Mouse (Mus musculus): ENCODE measurements around the gene Psmc3ip. TPM values are rescaled to one million over a fixed set of nuclear protein-coding genes. Genes with fewer than 3 reads are reported as not detected.
"Not testable (repeated sequence)": the region's sequence is repeated elsewhere in the genome, so short reads cannot be mapped to it uniquely, and the experiment has no call there.

Gene Psmc3ip
- total RNA-seq (2021) = 1 to 10 TPM; 2.1 to 3.1 TPM

DNA sequence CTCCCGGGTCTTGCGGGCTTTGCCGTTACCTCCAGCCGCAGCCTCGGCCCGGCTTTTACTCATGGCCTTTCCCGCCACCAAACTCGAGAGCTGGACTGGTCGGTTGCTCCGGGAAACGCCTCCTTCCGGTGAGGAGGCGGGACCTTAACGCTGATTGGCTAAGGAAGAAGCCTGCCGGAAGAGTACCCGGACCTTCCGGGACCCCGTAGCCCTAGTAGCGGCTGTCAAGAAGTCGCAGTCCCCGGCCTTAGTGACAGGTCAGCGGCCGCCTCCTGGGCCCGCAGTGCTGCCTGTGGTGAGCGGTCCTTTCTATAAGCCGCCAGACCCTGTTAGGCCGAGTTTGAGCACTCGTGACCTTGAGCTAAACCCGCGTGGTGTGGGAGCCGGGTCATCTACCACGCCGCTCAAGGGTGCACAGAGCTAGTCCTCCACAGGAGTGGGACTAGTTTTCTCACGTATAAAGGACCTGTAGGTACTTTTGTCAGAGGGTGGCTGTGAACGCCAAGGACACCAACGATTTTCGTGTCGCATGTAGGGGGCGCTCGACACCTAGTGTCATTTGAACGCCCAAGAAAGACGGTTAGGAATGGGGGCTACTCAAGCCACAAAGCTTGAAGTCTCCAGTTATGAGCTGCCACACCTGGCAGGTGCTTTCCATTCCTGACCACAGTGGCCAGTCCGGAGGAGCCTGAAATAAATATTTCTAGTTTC lies at the start of gene Psmc3ip:
TSS of gene Psmc3ip (minus strand) at position 123 of the 711 bp plus-strand sequence.
- peak; percentile 92 to 93 for DNase-seq (ENCODE audit: low spot score in 2 of 2)
- intact Hi-C loops (cut with DNase I) = loop anchor here (2.0 kb wide), 1 partner anchor 81 kb away; no protein-coding TSS in a partner anchor

DNA sequence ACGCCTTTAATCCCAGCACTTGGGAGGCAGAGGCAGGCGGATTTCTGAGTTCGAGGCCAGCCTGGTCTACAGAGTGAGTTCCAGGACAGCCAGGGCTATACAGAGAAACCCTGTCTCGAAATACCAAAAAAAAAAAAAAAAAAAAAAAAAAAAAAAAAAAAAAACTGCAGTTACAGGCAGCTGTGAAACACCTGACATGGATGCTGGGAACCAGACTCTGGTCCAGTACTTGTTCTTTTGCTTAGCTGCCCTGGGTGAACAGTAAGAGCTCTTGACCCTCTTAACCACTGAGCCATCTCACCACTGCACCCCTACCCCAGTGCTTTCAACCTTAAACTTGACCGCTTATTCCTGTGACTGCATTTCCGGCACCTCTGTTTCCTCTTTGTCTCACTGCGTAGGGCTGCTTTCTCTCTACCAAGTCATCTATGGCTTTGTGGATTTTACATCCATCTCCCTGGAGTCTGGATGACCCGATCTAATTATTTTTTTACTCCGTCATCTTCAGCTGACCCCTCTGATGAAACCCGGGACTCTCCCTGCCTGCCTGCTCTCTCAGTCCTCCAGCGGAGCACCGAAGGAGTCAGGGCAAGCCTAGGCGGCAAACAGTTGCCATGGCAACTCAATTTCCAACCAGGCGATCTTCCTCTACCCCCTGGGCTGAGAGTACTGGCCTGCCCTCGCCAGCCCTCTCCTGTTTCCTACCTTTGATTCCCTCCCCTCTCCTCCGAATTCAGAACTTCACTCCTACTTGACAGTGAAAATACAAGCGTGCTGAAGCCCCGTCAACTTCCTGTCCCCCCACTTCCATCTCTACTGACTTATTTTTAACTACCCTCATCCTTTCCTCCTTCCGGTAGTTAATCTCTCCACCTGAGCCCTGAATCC lies 48.3 kb upstream of the Psmc3ip start:
- peak in 1 of 2 experiments; percentile 42 for DNase-seq (ENCODE audit: low spot score in 2 of 2)
- intact Hi-C loops (cut with DNase I) = no loop called here

DNA sequence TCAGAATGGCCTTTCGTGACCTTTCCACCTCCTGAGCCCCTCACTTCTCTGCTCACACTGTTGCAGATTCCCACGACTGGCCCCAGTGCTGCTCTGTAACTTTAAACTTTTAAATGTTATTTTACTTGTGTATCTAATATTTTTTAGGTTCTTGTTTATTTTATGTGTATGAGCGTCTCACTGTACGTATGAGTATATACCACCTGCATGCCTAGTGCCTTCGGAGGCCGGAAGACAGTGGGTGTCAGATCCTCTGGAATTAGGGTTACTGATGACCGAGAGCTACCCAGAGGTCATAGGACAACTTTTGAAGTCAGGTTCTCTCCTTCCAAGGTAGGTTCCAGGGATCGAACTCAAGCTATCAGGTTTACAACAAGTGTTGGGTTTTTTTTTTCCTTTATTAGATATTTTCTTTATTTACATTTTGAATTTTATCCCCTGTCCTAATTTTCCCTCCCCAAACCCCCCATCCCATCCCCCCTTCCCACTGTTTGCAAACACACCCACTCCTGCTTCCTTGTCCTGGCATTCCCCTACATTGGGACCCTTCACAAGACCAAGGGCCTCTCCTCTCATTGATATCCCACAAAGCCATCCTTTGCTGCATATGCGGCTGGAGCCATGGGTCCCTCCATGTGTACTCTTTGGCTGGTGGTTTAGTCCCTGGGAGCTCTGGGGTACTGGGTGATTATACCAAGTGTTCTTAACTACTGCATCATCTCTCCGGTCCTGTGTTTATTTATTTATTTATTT lies 47.2 kb upstream of the Psmc3ip start:
- DNase-seq (ENCODE audit: low spot score in 2 of 2) = no peak
- intact Hi-C loops (cut with DNase I) = no loop called here

DNA sequence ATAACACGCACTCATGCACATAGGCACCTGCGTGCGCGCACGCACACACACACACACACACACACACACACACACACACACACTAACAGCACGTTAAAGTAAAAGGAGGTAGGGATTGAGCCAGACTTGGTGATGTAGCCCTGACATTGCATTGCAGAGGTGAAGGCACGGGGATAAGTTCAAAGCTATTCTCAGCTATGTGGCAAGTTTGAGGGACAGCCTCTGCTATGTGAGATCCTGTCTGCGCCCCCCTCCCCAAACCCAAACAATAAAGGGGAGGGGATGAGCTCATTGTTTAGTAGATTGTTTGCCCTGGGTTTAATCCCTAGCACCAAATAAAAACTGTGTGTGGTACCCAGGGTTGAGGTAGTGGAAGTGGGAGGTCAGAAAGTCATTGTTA lies 45.9 kb upstream of the Psmc3ip start:
- DNase-seq (ENCODE audit: low spot score in 2 of 2) = no peak
- intact Hi-C loops (cut with DNase I) = no loop called here

DNA sequence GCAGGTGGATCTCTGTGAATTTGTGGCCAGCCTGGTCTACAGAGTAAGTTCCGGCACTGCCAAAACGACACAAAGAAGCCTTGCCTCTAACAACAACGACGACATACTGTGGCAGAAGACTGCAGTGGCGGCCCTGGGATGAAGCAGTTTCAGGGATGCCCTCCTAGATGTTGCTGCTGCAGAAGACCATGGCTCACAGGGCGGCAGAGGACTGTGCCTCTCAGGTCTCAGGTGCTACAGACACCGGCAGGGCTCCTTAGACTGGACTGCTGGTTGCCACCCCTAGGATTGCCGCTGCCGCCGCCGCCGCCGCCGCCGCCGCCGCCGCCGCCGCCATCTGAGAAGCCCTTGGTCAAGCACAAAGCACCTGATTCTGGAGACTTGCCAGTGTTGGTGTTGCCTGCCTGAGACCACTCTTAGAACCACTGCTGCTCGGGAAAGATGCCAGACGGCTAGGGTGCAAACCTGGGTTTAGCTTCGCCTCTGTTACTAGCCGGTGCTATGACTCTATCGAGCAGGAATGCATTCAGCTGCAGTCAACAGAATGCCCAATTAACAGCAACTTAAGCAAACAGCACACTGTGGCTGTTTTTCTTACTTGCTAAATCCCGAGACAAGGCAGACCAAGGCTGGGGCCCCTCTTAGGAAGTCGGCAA lies 45.1 kb upstream of the Psmc3ip start:
- intact Hi-C loops (cut with DNase I) = no loop called here
- DNase-seq (ENCODE audit: low spot score in 2 of 2) = no peak

DNA sequence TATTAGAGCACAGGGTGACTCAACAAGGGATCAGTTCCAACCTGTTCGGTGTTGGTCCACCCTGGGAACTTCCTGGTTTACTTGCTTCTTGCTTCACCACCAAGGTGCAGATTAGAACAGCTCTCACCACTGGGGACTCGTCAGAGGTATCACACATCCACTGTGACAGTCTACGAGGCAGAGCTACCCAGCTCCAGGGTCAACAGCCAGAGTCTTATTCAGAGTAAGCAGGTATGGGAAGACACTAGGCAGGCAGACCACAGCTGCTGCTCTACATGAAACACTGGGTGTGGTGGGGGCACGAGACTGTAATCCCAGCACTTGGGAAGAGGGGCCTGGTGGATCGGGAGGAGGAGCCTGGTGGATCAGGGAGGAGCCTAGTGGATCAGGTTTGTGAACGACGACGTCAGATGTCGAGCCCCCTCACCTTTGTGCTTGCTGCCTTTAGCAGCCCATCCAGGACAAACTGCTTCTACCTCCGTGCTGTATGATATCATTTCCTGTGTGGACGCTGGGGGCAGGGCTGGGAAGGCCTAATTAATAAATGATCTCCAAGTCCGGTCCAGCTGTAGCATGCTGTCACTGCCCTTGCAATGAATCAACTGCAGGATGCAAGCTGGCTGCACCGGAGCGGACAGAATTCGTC lies 43.4 kb upstream of the Psmc3ip start:
- no peak for DNase-seq (ENCODE audit: low spot score in 2 of 2)
- intact Hi-C loops (cut with DNase I) = no loop called here

DNA sequence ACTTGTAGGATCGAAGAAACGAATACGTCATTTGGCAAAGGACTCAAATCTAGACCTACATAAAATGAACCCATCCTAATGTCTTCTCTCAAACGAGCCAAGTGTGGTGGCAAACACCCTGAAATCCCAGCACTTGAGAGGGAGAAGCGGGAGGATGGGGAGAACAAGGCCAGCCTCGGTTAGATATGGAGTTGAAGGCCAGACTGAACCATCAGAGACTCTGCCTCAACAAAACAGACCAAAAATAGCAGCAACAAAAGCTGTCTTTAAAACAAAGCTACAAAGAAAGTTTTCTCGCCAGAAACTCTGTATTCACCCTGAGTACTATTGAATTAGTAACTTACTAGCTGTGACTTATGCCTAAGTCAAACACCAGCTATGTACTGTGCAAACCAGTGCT lies 41.8 kb upstream of the Psmc3ip start:
- intact Hi-C loops (cut with DNase I) = no loop called here
- DNase-seq (ENCODE audit: low spot score in 2 of 2) = no peak

DNA sequence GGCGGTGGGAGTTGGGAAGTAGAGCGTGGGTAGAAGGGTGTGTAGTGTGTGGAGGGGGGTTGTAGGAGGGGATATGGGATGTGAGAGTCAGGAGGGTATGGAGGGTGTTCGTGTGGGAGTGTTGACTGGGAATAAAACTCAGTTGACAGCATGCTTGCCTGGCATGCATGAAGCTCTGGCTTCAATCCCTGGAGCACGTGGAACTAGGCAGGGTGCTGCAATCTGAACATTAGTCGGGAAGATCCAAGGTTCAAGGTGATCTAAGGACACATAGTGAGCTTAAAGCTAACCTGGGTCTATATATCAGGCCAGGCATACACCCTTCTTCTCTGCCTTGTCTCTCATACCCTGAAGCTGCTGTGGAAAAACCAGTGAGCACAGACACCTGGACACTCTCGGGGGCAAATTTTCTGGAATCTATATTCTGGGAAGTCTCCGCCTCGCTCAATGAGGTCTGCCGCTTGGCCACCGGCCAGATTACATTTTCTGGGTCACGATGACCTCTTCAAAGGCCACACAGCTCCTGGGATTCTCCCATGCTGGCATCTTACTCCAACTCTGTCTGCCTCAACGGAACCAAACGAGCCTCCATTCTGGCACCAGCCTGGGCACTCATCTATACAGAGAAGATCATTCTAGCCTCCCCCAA lies 39.1 kb upstream of the Psmc3ip start:
- intact Hi-C loops (cut with DNase I) = no loop called here
- no peak for DNase-seq (ENCODE audit: low spot score in 2 of 2)

DNA sequence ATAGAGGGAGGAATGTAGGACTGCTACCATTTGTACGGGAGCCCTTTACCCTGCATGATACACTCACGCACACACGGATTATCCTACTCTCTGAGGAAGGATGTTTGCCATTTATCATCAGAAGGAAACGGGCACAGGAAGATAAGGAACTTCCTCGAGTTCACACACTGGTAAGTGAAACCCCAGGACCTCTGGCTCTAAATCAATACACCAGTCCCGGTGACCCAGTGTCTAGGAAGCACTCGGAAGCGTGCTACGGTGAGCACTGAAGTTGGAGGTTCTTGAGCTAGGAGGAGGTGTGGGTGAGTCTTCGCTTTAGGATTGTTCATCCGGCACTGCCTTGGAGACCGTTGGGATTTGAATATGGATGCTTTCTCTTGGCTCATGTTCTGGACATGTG lies 37.8 kb upstream of the Psmc3ip start:
- no peak for DNase-seq (ENCODE audit: low spot score in 2 of 2)
- intact Hi-C loops (cut with DNase I) = no loop called here

DNA sequence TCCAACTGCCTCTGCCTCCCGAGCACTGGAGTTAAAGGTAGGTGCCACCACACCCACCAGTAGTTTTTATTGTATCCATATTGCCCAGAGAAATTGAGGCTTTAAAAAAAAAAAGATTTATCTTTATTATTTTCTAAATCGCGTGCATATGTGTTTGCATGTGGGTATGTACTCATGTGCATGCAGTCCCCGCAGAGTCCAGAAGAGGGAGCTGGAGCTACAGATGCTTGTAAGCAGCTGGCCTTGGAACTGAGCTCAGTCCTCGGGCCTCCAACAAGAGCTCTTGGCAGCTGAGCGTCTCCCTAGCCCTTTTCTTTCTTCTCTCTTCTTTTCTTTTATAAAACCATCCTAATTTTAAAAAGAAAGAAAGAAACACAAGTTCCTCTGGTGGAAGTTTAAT lies 36.5 kb upstream of the Psmc3ip start:
- intact Hi-C loops (cut with DNase I) = no loop called here
- no peak for DNase-seq (ENCODE audit: low spot score in 2 of 2)

DNA sequence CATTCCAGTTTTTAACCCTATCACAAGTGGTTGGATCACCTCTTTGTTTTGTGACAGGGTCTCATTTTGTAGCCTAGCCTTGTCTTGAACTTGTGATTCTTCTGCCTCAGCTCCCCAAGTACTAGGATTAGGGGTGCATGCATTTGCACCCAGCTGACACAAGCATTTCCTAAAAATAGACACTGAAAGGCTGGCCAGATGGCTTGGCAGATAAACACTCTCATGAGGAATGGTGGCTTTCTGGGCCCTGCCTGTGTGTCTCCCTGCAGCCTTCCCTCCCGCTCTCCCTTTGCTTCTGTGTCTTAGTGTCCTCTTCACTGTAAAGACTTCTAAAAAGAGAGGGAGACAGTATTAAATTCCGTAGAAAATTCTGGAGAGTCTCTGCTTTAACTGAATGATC lies 36.0 kb upstream of the Psmc3ip start:
- no peak for DNase-seq (ENCODE audit: low spot score in 2 of 2)
- intact Hi-C loops (cut with DNase I) = no loop called here

DNA sequence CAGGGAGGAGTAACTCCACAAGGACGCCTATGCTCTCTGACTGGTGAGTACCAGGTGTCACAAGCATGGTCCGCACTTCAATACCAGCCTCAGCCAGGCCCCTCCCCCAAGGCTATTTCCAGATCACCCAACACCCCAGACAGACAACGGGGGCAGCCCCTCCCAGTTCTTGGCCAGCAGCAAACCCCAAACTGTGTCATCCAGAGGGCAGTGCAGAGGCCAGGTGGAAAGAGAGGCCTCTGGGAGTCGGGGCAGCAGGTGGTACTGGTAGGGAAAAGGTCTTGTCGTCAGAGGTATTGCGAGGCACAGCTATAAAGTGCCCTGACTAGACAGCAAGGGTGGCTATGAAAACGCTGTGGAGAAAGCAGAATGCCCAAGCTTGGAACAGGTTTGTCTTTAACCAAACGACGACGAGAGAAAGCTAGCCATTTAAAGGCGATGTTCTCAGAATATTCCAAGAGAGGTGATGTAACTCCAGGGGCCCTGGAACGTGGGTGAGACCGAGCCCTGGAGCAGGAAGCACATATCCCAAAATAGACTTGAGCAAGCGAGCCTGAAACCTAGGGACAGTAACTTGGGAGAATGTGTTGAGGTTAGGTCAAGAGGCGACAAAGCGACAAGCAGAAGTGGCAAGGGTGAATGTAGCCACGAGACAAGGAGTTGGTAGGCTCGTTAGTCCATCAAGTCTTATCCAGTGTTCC lies 35.0 kb upstream of the Psmc3ip start:
- intact Hi-C loops (cut with DNase I) = no loop called here

DNA sequence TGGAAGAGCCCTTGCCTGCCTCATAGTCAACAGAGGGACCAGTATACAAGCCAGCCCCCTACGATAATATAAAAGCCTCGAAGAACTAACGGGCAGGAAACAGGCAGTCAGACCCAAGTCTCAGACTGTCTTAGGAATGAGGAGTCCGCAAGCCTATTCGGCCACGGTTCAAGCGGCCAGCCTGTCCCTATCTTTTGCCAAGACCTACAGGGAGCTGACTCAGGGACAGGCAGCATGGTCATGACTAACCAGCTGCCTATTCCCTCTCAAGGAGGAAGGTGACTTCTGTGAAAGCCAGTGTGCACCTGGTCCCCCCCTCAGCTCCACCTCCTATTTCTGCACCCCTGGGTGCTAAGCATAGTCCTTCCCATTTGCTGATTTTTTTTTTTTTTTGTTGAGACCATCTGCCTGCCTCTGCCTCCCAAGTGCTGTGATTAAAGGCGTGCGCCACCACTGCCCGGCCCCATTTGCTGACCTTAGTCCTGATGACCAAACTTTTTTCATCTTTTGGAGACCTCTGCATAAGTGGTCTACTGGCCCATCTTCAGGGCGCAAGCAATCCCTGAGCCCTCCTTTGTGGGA lies 33.9 kb upstream of the Psmc3ip start:
- no peak for DNase-seq (ENCODE audit: low spot score in 2 of 2)
- intact Hi-C loops (cut with DNase I) = no loop called here

More for the DNA sequence above, 35.0 kb upstream of the Psmc3ip start:
- DNase-seq (ENCODE audit: low spot score in 2 of 2) = no peak

DNA sequence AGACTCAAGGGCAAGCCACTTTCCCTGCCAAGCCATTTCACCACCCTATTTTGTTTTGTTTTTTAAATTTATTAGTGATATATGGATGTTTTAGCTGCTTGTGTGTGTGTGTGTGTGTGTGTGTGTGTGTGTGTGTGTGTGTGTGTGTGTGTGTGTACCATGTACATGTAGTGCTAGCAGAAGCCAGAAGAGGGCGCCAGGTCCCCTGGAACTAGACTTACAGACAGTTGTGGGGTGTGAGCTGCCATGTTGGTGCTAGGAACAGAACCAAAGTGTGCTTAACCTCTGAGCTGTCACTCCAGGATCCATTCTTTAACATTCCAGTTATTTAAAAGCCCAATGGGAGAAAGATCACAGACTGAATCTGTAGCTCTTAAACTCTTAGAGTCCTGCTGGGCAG lies 31.8 kb upstream of the Psmc3ip start:
- DNase-seq (ENCODE audit: low spot score in 2 of 2) = no peak
- intact Hi-C loops (cut with DNase I) = no loop called here

DNA sequence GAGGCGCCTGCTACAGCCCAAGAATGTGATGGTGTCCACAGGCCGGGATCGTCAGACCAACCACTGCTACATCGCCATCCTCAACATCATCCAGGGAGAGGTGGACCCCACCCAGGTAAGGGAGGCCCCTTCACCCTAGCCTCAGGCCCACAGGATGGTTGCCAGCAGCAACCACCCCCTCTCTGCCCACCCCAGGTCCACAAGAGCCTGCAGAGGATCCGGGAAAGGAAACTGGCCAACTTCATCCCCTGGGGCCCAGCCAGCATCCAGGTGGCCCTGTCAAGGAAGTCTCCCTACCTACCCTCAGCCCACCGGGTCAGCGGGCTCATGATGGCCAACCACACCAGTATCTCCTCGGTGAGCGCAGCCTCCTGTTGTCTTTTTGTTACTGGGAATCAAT lies 29.8 kb upstream of the Psmc3ip start:
- intact Hi-C loops (cut with DNase I); DNase-seq (ENCODE audit: low spot score in 2 of 2): not testable (repeated sequence)

DNA sequence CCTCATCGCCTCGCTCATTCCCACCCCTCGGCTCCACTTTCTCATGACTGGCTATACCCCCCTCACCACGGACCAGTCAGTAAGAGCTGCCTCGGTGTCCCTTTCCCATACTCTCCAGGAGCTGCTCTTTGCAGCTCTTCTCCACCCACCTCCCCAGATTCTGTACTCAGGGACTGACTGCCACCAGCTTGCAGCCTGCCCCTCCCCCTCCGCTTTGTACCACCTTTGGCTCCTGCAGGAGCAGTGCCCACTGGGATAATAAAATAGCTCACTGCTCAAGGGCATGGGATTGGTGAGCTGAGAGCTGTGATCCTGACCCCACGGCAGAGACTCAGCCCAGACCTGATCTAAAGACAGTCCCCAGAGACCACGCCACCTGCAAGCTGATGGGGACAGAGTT lies 29.3 kb upstream of the Psmc3ip start:
- intact Hi-C loops (cut with DNase I); DNase-seq (ENCODE audit: low spot score in 2 of 2): not testable (repeated sequence)

DNA sequence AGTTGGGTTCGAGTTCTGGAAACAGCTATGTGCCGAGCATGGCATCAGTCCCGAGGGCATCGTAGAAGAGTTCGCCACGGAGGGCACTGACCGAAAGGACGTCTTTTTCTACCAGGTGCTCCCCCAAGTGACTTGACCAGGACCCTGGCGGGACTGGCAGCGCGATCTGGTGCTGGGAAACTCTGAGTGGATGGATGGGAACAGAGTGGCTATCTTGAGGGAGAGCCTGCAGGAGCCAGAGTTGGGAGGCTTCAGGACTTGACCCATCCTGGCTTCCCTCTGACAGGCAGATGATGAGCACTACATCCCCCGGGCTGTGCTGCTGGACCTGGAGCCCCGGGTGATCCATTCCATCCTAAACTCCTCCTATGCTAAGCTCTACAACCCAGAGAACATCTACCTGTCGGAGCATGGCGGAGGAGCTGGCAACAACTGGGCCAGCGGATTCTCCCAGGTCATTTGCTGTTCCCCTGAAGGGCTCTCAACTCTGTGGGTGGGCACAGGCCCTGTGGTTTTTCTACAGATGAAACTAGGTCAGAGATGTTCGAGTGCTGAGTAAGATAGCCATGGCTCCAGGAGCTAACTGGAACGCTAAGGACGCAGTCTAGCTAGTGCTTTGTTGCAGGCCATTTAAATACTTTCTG lies 25.4 kb upstream of the Psmc3ip start:
- DNase-seq (ENCODE audit: low spot score in 2 of 2) = no peak
- intact Hi-C loops (cut with DNase I) = no loop called here

Data from left cerebral cortex, postnatal 36 days (tissue).